ENCODE assay signal across 10 mouse cellular contexts in genomic region chr11:115071015-115071551, GRCm38 (mm10). TPM values are rescaled to one million over a fixed set of nuclear protein-coding genes. Genes with fewer than 3 reads are reported as not detected.
DNase-seq lines count a peak whose midpoint lies in the region; ATAC-seq and TF ChIP-seq lines count a peak whose summit lies in the region.
"Had no signal": no experiment of that assay in that cellular context is flagged by ENCODE, and none has a peak within 500 bp of the region (broad histone marks: within the 10 kb centered on the region; RNA-seq: fewer than 3 reads in every experiment).

No protein-coding gene starts in this region.

- DNase-seq in kidney, postnatal 0 days (ENCODE audit: low spot score) = no peak
- no peak for DNase-seq in kidney, postnatal 10 days
- peak; percentile 66 for DNase-seq in embryo, embryonic 10 days (ENCODE audit: low spot score)
- no peak for DNase-seq in left cerebral cortex, postnatal 4 days
- DNase-seq in gastrocnemius, postnatal 4 days (ENCODE audit: low spot score in 2 of 2) = no peak

- no peak for TF ChIP-seq CTCF in kidney, postnatal 0 days (IDR thresholded peaks at IDR 0.05; ENCODE audit: low read depth)

- H3K27ac ChIP-seq in kidney, postnatal 0 days = 0 out of 2 replicates have a peak overlapping the region, but pooled peaks have one; percentile 43
- no peak overlapping the region for H3K27ac ChIP-seq in hindbrain, embryonic 16.5 days (ENCODE audit: low read depth, low read length)
- no peak overlapping the region for H3K27ac ChIP-seq in neural tube, embryonic 12.5 days

- H3K4me3 ChIP-seq in kidney, postnatal 0 days (replicated peaks; ENCODE audit: low read depth, low read length) = no peak overlapping the region
- H3K4me3 ChIP-seq in hindbrain, embryonic 16.5 days (ENCODE audit: low read length) = no peak overlapping the region
- no peak overlapping the region for H3K4me3 ChIP-seq in neural tube, embryonic 12.5 days

- WGBS in kidney, postnatal 0 days = 12% methylated on average over 9 of the region's 9 CpGs
- 3% methylated on average over 9 of the region's 9 CpGs for WGBS in hindbrain, embryonic 16.5 days
- 6% methylated on average over 9 of the region's 9 CpGs for WGBS in neural tube, embryonic 12.5 days

- ATAC-seq in kidney, postnatal 0 days (replicated peaks; ENCODE audit: low FRiP score, low read depth) = no peak
- no peak for ATAC-seq in hindbrain, embryonic 16.5 days
- no peak for ATAC-seq in neural tube, embryonic 12.5 days (ENCODE audit: low FRiP score, low read depth)
- no peak for ATAC-seq in megakaryocyte progenitor cell, adult 5-6 weeks (replicated peaks; ENCODE audit: poor library complexity)

- peak overlapping the region; percentile 30; the same call in 1 of the 2 replicates for H3K4me2 ChIP-seq in kidney, postnatal 0 days (ENCODE audit: low read length)
- H3K4me2 ChIP-seq in hindbrain, embryonic 16.5 days (ENCODE audit: low read length) = peak overlapping the region; percentile 38
- peak overlapping the region; percentile 48 for H3K4me2 ChIP-seq in neural tube, embryonic 12.5 days (replicated peaks)

- H3K9me3 ChIP-seq in kidney, postnatal 0 days (replicated peaks; ENCODE audit: low read length) = no peaks in the 10 kb centered on the region
- no peaks in the 10 kb centered on the region for H3K9me3 ChIP-seq in hindbrain, embryonic 16.5 days (ENCODE audit: control insufficient read depth, low read length)
- H3K9me3 ChIP-seq in neural tube, embryonic 12.5 days = no peaks in the 10 kb centered on the region

- no peak overlapping the region for H3K9ac ChIP-seq in kidney, postnatal 0 days (ENCODE audit: low read depth, low read length)
- H3K9ac ChIP-seq in hindbrain, embryonic 16.5 days (ENCODE audit: low read depth, low read length) = 0 out of 2 replicates have a peak overlapping the region, but pooled peaks have one; percentile 27
- H3K9ac ChIP-seq in neural tube, embryonic 12.5 days = 0 out of 2 replicates have a peak overlapping the region, but pooled peaks have one; percentile 26

- no peaks in the 10 kb centered on the region for H3K36me3 ChIP-seq in kidney, postnatal 0 days (ENCODE audit: insufficient read depth, low read length)
- no peaks in the 10 kb centered on the region for H3K36me3 ChIP-seq in hindbrain, embryonic 16.5 days (ENCODE audit: control insufficient read depth, insufficient read depth, low read length)
- H3K36me3 ChIP-seq in neural tube, embryonic 12.5 days = no peaks in the 10 kb centered on the region

- intact Hi-C loops in left cerebral cortex, postnatal 4 days (cut with DNase I) = no loop called here

- H3K27me3 ChIP-seq in kidney, postnatal 0 days (ENCODE audit: insufficient read depth, low read length) = no peaks in the 10 kb centered on the region
- peaks cover 7% of the 10 kb centered on the region; the same call in 1 of the 2 replicates for H3K27me3 ChIP-seq in hindbrain, embryonic 16.5 days (replicated peaks; ENCODE audit: control insufficient read depth, insufficient read depth, low read length)
- peaks cover 22% of the 10 kb centered on the region for H3K27me3 ChIP-seq in neural tube, embryonic 12.5 days (replicated peaks)

- no peaks in the 10 kb centered on the region for H3K4me1 ChIP-seq in kidney, postnatal 0 days (replicated peaks; ENCODE audit: insufficient read depth, low read length)
- H3K4me1 ChIP-seq in hindbrain, embryonic 16.5 days (ENCODE audit: control insufficient read depth, insufficient read depth, low read depth, low read length) = peaks cover 11% of the 10 kb centered on the region
- peaks cover 18% of the 10 kb centered on the region for H3K4me1 ChIP-seq in neural tube, embryonic 12.5 days

RNA-seq across cellular contexts. Expression of gene Cd300e, which starts 9.1 kb away (rescaled TPM):
- not detected in 2 replicates for polyA plus RNA-seq in kidney, postnatal 0 days (2015; fragmentation: Nextera tagmentation; extraction: Ambion mirVana)
- 0.08 and 0.12 TPM in 2 replicates for polyA plus RNA-seq in hindbrain, embryonic 16.5 days (2015; fragmentation: Nextera tagmentation; extraction: Ambion mirVana)
- not detected in 2 replicates for polyA plus RNA-seq in neural tube, embryonic 12.5 days (2016; fragmentation: Nextera tagmentation; extraction: Ambion mirVana)
- total RNA-seq in left cerebral cortex, postnatal 4 days (2021) = not detected
- under 1 TPM in 1 of 2 experiments, not detected in 1; 0.29 TPM for total RNA-seq in gastrocnemius, postnatal 4 days (2021)
- 0.17 and 0.42 TPM in 2 replicates for total RNA-seq in megakaryocyte progenitor cell, adult 5-6 weeks (2015)
- total RNA-seq in megakaryocyte progenitor cell, adult 5-6 weeks (2017) = 0.10 and 0.25 TPM in 2 replicates
- polyA plus RNA-seq: testis, adult 2 months had no signal

RNA-seq across cellular contexts. Expression of gene Rab37, which starts 20.1 kb away (rescaled TPM):
- polyA plus RNA-seq in kidney, postnatal 0 days (2015; fragmentation: Nextera tagmentation; extraction: Ambion mirVana) = 1.8 and 2.2 TPM in 2 replicates
- 0.89 and 1.3 TPM in 2 replicates for polyA plus RNA-seq in hindbrain, embryonic 16.5 days (2015; fragmentation: Nextera tagmentation; extraction: Ambion mirVana)
- polyA plus RNA-seq in neural tube, embryonic 12.5 days (2016; fragmentation: Nextera tagmentation; extraction: Ambion mirVana) = 2.0 and 3.5 TPM in 2 replicates
- total RNA-seq in left cerebral cortex, postnatal 4 days (2021) = under 1 TPM; 0.38 to 0.68 TPM
- 1 to 10 TPM; 1.0 to 1.3 TPM for total RNA-seq in gastrocnemius, postnatal 4 days (2021)
- total RNA-seq in megakaryocyte progenitor cell, adult 5-6 weeks (2015) = 4.6 and 9.6 TPM in 2 replicates
- total RNA-seq in megakaryocyte progenitor cell, adult 5-6 weeks (2017) = 8.5 and 13.9 TPM in 2 replicates
- polyA plus RNA-seq: testis, adult 2 months had no signal

RNA-seq across cellular contexts. Expression of gene Cd300ld3, which starts 22.9 kb away (rescaled TPM):
- not detected in 2 replicates for polyA plus RNA-seq in kidney, postnatal 0 days (2015; fragmentation: Nextera tagmentation; extraction: Ambion mirVana)
- not detected in 2 replicates for polyA plus RNA-seq in hindbrain, embryonic 16.5 days (2015; fragmentation: Nextera tagmentation; extraction: Ambion mirVana)
- not detected in 2 replicates for polyA plus RNA-seq in neural tube, embryonic 12.5 days (2016; fragmentation: Nextera tagmentation; extraction: Ambion mirVana)
- under 1 TPM; 0.50 to 0.62 TPM for total RNA-seq in left cerebral cortex, postnatal 4 days (2021)
- total RNA-seq in gastrocnemius, postnatal 4 days (2021) = 1 to 10 TPM; 3.9 to 4.7 TPM
- 0.22 and 0.47 TPM in 2 replicates for total RNA-seq in megakaryocyte progenitor cell, adult 5-6 weeks (2015)
- total RNA-seq in megakaryocyte progenitor cell, adult 5-6 weeks (2017) = 0.78 TPM in 1 of 2 replicates, not detected in the other
- polyA plus RNA-seq: liver, embryonic 16.5 days had no signal

RNA-seq across cellular contexts. Expression of gene Cd300ld5, which starts 33.5 kb away (rescaled TPM):
- polyA plus RNA-seq in kidney, postnatal 0 days (2015; fragmentation: Nextera tagmentation; extraction: Ambion mirVana) = not detected in 2 replicates
- polyA plus RNA-seq in hindbrain, embryonic 16.5 days (2015; fragmentation: Nextera tagmentation; extraction: Ambion mirVana) = not detected in 2 replicates
- polyA plus RNA-seq in neural tube, embryonic 12.5 days (2016; fragmentation: Nextera tagmentation; extraction: Ambion mirVana) = not detected in 2 replicates
- under 1 TPM; 0.50 to 0.62 TPM for total RNA-seq in left cerebral cortex, postnatal 4 days (2021)
- total RNA-seq in gastrocnemius, postnatal 4 days (2021) = 1 to 10 TPM; 2.5 to 3.2 TPM
- total RNA-seq in megakaryocyte progenitor cell, adult 5-6 weeks (2015) = 0.22 TPM in 1 of 2 replicates, not detected in the other
- not detected in 2 replicates for total RNA-seq in megakaryocyte progenitor cell, adult 5-6 weeks (2017)
- polyA plus RNA-seq: liver, embryonic 16.5 days had no signal

RNA-seq across cellular contexts. Expression of gene Cd300ld4, which starts 44.3 kb away (rescaled TPM):
- polyA plus RNA-seq in kidney, postnatal 0 days (2015; fragmentation: Nextera tagmentation; extraction: Ambion mirVana) = not detected in 2 replicates
- polyA plus RNA-seq in hindbrain, embryonic 16.5 days (2015; fragmentation: Nextera tagmentation; extraction: Ambion mirVana) = not detected in 2 replicates
- not detected in 2 replicates for polyA plus RNA-seq in neural tube, embryonic 12.5 days (2016; fragmentation: Nextera tagmentation; extraction: Ambion mirVana)
- 1 to 10 TPM in 1 of 2 experiments, not detected in 1; 1.0 TPM for total RNA-seq in left cerebral cortex, postnatal 4 days (2021)
- 1 to 10 TPM in 1 of 2 experiments, not detected in 1; 1.4 TPM for total RNA-seq in gastrocnemius, postnatal 4 days (2021)
- total RNA-seq in megakaryocyte progenitor cell, adult 5-6 weeks (2015) = 0.22 TPM in 1 of 2 replicates, not detected in the other
- not detected in 2 replicates for total RNA-seq in megakaryocyte progenitor cell, adult 5-6 weeks (2017)
- polyA plus RNA-seq: liver, embryonic 16.5 days had no signal
